Mouse (Mus musculus) cerebellum, postnatal 14 days (tissue): ENCODE results near the gene Cryz.
"Not testable (repeated sequence)": the region's sequence is repeated elsewhere in the genome, so short reads cannot be mapped to it uniquely, and the experiment has no call there.

ENCODE experiments used
- DNase-seq, 2 experiments: peaks; one replicate each; pipeline ENCODE4 v3.0.0; 2021; ENCODE audit warnings: mixed read lengths in 2 of 2

Gene Cryz

GRCm38 (mm10) chr3:154611888-154612287 lies 15.4 kb downstream of the Cryz start:
- DNase-seq, result no peak

DNA sequence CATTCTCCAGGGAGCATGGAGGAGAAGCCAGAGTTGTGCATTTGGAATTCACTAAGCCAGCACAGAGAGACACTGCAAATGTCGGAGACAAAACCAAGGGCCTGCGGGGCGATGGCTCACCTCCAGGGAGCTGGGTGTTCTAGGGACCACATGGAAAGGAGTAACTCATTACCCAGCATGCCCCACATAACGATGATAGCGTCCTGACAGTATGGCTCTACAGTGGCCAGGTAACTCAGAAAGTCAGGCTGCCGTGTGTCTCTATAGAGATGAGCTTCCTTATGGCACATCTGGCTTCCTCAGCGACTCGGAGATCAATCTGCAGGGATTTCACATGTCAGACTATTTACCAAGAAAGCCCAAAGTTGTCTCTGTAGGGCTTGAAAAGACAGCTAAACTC lies 18.3 kb downstream of the Cryz start:
- no peak for DNase-seq

GRCm38 (mm10) chr3:154615304-154615703 lies 18.8 kb downstream of the Cryz start:
- no peak for DNase-seq

DNA sequence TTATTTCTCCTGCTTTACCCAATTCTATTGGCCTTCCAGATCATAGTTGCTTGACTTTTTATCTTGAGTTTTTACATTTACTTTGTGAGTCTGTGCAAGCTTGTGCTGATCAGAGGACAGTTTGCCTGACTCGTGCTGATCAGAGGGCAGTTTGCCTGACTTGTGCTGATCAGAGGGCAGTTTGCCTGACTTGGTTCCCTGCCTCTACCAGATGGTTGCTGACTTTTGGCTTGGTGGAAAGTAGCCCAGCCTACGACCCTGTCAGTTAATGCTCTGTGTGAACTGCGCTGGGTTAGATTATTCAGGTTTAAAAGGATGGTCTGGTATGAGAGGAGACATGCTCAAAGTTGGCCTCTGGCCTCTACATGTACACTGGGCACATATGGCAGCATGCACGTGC lies 19.6 kb downstream of the Cryz start:
- DNase-seq, result peak; percentile 28 to 57

- DNase-seq, result no peak
Observed at GRCm38 (mm10) chr3:154628284-154628683, 31.8 kb downstream of the Cryz start.

GRCm38 (mm10) chr3:154631281-154631680 lies 34.8 kb downstream of the Cryz start:
- DNase-seq, result not testable (repeated sequence)

GRCm38 (mm10) chr3:154633091-154633490 lies 36.6 kb downstream of the Cryz start:
- DNase-seq, result no peak

DNA sequence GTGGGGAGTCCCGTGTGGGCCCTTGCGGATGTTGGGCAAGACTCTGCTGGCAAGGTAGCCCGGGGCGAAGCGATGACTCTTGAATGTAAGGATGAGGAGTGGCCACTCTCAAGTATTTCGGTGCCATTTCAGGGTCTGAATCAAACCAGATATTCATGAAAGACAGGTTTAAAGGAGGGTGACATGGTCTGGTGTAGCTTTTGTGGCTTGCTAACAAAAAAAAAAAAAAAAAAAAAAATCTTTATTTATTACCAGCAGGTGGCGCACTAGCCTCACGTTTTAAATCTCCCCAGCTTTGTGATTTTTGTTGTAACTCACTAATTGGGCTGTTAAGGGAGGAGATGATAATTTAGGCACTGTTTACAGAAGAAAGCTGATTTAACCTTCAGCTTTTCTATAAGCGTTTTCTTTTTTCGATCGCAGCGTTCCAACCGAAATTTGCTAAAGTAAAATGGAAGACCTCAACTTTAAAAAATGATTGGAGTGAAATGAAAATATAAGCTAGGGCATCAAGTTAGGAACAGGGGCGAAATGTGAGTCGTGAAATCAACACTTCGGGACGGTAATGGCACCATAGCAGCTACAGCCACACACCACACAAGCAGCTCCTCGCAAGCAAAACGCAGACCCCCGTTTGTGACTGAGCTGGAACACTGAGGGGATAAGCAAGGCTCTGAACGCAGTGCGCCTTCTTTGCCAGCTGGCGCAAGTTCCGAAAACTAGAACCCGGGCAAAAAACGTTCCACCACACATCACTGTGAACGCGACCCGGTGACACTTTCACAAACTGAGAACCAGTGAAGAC lies 50.3 kb downstream of the Cryz start:
- DNase-seq, result peak; percentile 50 to 57

DNA sequence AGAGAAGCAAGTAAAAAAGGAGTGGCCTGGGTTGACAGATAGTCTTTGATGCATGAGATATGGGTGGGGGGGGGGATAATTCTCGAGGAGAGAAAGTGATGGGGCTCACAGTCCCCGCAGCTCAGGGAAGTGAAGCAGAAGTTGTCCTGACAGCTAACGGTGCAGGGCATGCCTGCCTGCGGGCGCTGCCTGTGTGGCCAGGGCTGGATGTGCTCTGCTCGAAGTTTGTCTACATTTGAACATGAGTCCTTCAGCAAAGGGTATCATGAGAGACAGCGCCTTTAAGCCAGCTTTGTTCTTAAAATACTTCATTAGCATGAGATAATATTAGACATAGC lies 50.9 kb downstream of the Cryz start:
- no peak for DNase-seq

GRCm38 (mm10) chr3:154649411-154650285 lies 53.1 kb downstream of the Cryz start:
- DNase-seq, result no peak

- no peak for DNase-seq
Observed at GRCm38 (mm10) chr3:154651192-154651821, 54.8 kb downstream of the Cryz start.

DNA sequence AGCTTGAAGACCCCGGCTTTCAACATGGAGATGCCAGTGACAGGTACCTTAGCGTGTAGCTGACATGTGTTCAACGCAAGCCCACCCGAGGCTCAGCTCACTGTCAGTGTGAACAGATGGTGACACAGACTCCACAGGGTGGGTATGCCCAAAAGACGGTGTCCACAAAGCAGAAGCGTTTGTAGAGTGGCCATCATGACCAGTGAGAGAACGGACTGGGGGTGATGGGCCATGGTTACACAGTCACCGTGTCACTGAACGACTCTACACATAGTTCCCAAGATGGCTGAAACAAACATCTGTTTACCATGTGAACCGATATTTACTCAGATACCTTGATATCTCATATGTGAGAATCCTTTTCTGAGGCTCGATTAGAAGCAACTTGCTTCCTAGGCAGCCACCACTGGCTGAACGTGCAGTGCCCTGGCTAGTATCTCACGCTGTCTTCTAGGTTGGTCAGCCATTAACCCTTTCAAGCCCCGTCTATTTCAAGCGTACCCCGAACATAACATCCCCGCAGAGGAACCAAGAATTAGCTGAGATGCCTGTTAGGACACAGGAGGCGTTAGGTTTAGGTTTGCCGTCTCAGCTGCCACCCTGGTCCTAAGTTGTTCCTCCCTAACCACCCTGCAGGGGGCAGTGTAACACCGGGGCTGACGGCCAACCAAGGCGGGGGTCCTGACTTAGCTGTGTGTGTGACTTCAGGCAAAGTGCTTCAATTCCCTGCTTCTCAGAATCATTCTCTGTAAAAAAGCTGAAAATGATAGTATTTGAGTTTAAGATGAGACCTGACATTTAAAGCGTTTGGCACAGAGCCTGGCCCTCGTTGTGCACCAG lies 56.3 kb downstream of the Cryz start:
- peak; percentile 81 to 90 for DNase-seq

DNA sequence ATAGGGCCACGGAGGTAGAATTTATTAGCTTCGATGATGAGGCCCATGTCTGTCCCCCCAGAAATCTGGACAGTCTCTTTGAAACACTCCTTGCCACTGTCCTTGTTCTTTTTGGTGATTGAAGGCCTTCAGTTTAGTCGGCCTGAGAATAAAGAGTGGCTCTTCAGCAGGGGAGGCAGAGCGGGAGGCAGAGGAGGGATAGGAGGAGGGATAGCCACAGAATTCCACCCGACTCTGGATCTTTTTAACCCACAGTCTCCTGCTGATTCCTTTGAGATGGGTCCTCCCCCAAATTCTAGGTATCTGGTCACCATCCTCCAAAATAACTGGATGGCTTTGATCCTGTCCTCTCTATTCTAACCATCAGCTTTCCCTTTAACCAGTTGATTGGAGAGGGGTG lies 56.9 kb downstream of the Cryz start:
- no peak for DNase-seq

DNA sequence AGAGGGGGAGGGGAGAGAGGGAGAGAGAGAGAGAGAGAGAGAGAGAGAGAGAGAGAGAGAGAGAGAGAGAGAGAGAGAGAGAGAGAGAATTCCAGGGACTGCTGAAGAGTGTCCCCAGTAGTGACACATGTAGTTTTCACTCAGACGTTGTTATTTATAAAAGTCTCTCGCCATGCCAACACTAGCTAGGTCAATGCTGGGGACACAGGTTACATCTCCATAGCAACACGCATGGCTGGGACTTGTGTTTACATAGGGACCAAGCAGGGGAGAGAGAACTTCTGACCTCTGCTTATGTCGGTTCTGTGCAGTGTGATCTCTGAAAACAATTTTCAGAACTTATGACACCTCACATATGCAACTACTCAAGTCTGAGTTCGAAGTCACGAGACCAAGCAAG lies 57.8 kb downstream of the Cryz start:
- no peak for DNase-seq

- DNase-seq, result peak; percentile 42 to 48
Observed at GRCm38 (mm10) chr3:154654901-154655300, 58.4 kb downstream of the Cryz start.

DNA sequence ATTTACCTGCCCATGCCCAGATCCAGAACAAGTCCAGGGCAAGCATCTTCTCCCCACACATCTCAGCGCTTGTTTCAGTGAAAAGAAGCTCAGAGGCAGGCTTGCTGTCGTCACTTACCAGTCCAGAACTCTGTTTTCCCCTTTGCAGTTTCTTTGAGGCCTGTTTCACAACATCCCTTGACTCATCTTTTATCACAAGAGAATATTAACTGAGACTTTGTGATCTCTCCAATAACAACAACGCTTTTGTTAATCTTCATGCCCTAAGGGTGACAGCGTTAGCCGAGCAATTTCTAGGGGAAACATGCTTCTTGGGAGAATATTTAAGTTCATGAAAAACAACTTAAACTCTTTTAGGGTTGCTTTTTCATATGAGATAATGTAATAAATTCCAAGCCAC lies 59.2 kb downstream of the Cryz start:
- no peak for DNase-seq

GRCm38 (mm10) chr3:154663545-154663944 lies 67.0 kb downstream of the Cryz start, which contains the start of gene Erich3:
TSS of gene Erich3 (plus strand) at chr3:154663859.
- DNase-seq, result no peak

- peak; percentile 74 to 76 for DNase-seq
Observed at GRCm38 (mm10) chr3:154663976-154664581, 67.6 kb downstream of the Cryz start.

DNA sequence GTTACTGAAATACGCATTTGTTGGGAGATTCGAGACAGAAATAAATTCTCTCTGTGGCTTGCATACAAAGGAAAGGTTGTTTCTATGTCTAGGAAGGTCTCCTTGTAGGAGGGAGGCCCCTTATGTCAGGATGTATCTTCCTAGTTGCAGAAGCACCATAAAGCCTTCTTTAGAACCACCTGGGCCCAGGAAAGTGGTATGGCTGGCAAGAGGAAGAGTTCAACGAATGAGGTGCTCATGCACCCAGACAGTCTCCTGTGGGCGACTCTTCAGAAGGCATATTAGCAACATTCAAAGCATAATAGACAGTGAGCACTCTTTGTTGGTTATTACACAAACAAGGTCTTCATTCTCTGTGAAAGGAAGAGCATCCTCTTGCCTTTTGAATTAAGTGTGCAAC lies 68.1 kb downstream of the Cryz start:
- DNase-seq, result no peak

- no peak for DNase-seq
Observed at GRCm38 (mm10) chr3:154668485-154668884, 72.0 kb downstream of the Cryz start.

- no peak for DNase-seq
Observed at GRCm38 (mm10) chr3:154670584-154670983, 74.1 kb downstream of the Cryz start.

- no peak for DNase-seq
Observed at GRCm38 (mm10) chr3:154671013-154671412, 74.5 kb downstream of the Cryz start.
